Mouse (Mus musculus): ENCODE results near the gene Rnase11.
"Not testable (repeated sequence)": the region's sequence is repeated elsewhere in the genome, so short reads cannot be mapped to it uniquely, and the experiment has no call there.

The Rnase11 gene

GRCm38 (mm10) chr14:51081035-51081434 is 31.1 kb upstream of the Rnase11 start:
- no peak for DNase-seq (ENCODE audit: low spot score in 2 of 2)

GRCm38 (mm10) chr14:51079180-51079579 is 29.2 kb upstream of the Rnase11 start:
- DNase-seq (ENCODE audit: low spot score in 2 of 2), result no peak

- DNase-seq (ENCODE audit: low spot score in 2 of 2), result no peak
Measured at GRCm38 (mm10) chr14:51074335-51074734, 24.4 kb upstream of the Rnase11 start, which contains the start of gene Olfr750. Olfr750 (minus strand) TSS chr14:51074435.

GRCm38 (mm10) chr14:51069617-51070016 is 19.7 kb upstream of the Rnase11 start:
- DNase-seq (ENCODE audit: low spot score in 2 of 2), result no peak

- DNase-seq (ENCODE audit: low spot score in 2 of 2), result no peak
Measured at GRCm38 (mm10) chr14:51068956-51069355, 19.0 kb upstream of the Rnase11 start.

- DNase-seq (ENCODE audit: low spot score in 2 of 2), result no peak
Measured at GRCm38 (mm10) chr14:51060761-51061160, 10.8 kb upstream of the Rnase11 start.

- DNase-seq (ENCODE audit: low spot score in 2 of 2), result no peak
Measured at GRCm38 (mm10) chr14:51057401-51057831, 7.5 kb upstream of the Rnase11 start, which contains the start of gene Rnase12. Rnase12 (minus strand) TSS chr14:51057661.

- DNase-seq (ENCODE audit: low spot score in 2 of 2), result no peak
Measured at GRCm38 (mm10) chr14:51054243-51055237, 4.6 kb upstream of the Rnase11 start.

- no peak for DNase-seq (ENCODE audit: low spot score in 2 of 2)
Measured at GRCm38 (mm10) chr14:51053176-51053575, 3.2 kb upstream of the Rnase11 start.

GRCm38 (mm10) chr14:51051941-51052340 is 2.0 kb upstream of the Rnase11 start:
- DNase-seq (ENCODE audit: low spot score in 2 of 2), result no peak

- DNase-seq (ENCODE audit: low spot score in 2 of 2), result no peak
Measured at GRCm38 (mm10) chr14:51047846-51048245, 2.1 kb downstream of the Rnase11 start.

- no peak for DNase-seq (ENCODE audit: low spot score in 2 of 2)
Measured at GRCm38 (mm10) chr14:51041769-51042168, 8.2 kb downstream of the Rnase11 start, which contains the start of gene Rnase9. Rnase9 (minus strand) TSS chr14:51041869.

GRCm38 (mm10) chr14:51036214-51036613 is 13.7 kb downstream of the Rnase11 start:
- no peak for DNase-seq (ENCODE audit: low spot score in 2 of 2)

- DNase-seq (ENCODE audit: low spot score in 2 of 2), result no peak
Measured at GRCm38 (mm10) chr14:51035206-51035605, 14.8 kb downstream of the Rnase11 start.

- DNase-seq (ENCODE audit: low spot score in 2 of 2), result no peak
Measured at GRCm38 (mm10) chr14:51027387-51028155, 22.4 kb downstream of the Rnase11 start.

- DNase-seq (ENCODE audit: low spot score in 2 of 2), result no peak
Measured at GRCm38 (mm10) chr14:51026391-51027133, 23.4 kb downstream of the Rnase11 start.

GRCm38 (mm10) chr14:51024820-51025219 is 25.1 kb downstream of the Rnase11 start:
- DNase-seq (ENCODE audit: low spot score in 2 of 2), result no peak

GRCm38 (mm10) chr14:51023457-51023856 is 26.5 kb downstream of the Rnase11 start:
- no peak for DNase-seq (ENCODE audit: low spot score in 2 of 2)

- DNase-seq (ENCODE audit: low spot score in 2 of 2), result no peak
Measured at GRCm38 (mm10) chr14:51017256-51017655, 32.7 kb downstream of the Rnase11 start.

- DNase-seq (ENCODE audit: low spot score in 2 of 2), result no peak
Measured at GRCm38 (mm10) chr14:51015780-51016179, 34.2 kb downstream of the Rnase11 start.

GRCm38 (mm10) chr14:51014724-51015123 is 35.2 kb downstream of the Rnase11 start:
- DNase-seq (ENCODE audit: low spot score in 2 of 2), result not testable (repeated sequence)

All from urinary bladder, postnatal 4 days (tissue).